Mouse (Mus musculus) forebrain, postnatal 0 days (tissue): ENCODE measurements around the gene Cdkal1. TPM values are rescaled to one million over a fixed set of nuclear protein-coding genes. Genes with fewer than 3 reads are reported as not detected.

ENCODE experiments used
- ATAC-seq: fragments of 200-750 bp; cut with Nextera tagmentation; 2 replicates; pipeline ENCODE4 v1.8.0; 2017; ENCODE audit warnings: mild to moderate bottlenecking, moderate library complexity
- DNase-seq: peaks from one replicate; pipeline ENCODE4 v3.0.0-alpha.2; 2015
- H3K27ac ChIP-seq: fragments of 300-500 bp; sonication (generic); 2 replicates; pipeline ENCODE4 v1.5.1; 2014; ENCODE audit warnings: low read depth, mild to moderate bottlenecking, antibody characterized with exemption, low read length, moderate library complexity, mixed read lengths
- H3K27me3 ChIP-seq: fragments of 300-500 bp; sonication (generic); 2 replicates; pipeline ENCODE4 v1.6.1; 2014; ENCODE audit warnings: mild to moderate bottlenecking, low read length, mixed read lengths; ENCODE audit not compliant: insufficient read depth
- H3K36me3 ChIP-seq: fragments of 300-500 bp; sonication (generic); 2 replicates; pipeline ENCODE4 v1.6.1; 2014; ENCODE audit warnings: mild to moderate bottlenecking, moderate library complexity; ENCODE audit not compliant: insufficient read depth
- H3K4me1 ChIP-seq: fragments of 300-500 bp; sonication (generic); 2 replicates; pipeline ENCODE4 v1.6.1; 2014; ENCODE audit warnings: antibody characterized with exemption; ENCODE audit not compliant: insufficient read depth
- H3K4me2 ChIP-seq: fragments of 300-500 bp; sonication (generic); 2 replicates; pipeline ENCODE4 v1.6.1; 2014; ENCODE audit warnings: low read depth, mild to moderate bottlenecking, moderate library complexity
- H3K4me3 ChIP-seq: fragments of 300-500 bp; sonication (generic); 2 replicates; pipeline ENCODE4 v1.5.1; 2014; ENCODE audit warnings: low read depth, low read length, mixed read lengths
- H3K9ac ChIP-seq: fragments of 300-500 bp; sonication (generic); 2 replicates; pipeline ENCODE4 v1.6.1; 2014; ENCODE audit warnings: mild to moderate bottlenecking
- H3K9me3 ChIP-seq: fragments of 300-500 bp; sonication (generic); 2 replicates; pipeline ENCODE4 v1.6.1; 2016; ENCODE audit warnings: low read length
- CTCF ChIP-seq: sonication (generic); IDR thresholded peaks from 2 replicates; pipeline ENCODE4 v1.5.1; 2016; ENCODE audit warnings: antibody characterized with exemption, control low read depth, low read depth
- WGBS: fragments of 180-500 bp; shearing (Covaris S2); extraction: QIAGEN DNeasy Blood & Tissue Kit; methylation state at CpG from one replicate; pipeline ENCODE4 v1.1.7; 2014; 5-methylcytosine and 5-hydroxymethylcytosine counted together
- polyA plus RNA-seq: library from polyadenylated mRNA; unstranded; fragments of >200 nt; fragmentation: Nextera tagmentation; extraction: Ambion mirVana; gene quantifications from 2 replicates; pipeline ENCODE4 v1.2.1, GENCODE M21; 2015
- total RNA-seq: library from RNA; depleted of rRNA; stranded (reverse); fragments of >200 nt; gene quantifications from 2 replicates; pipeline ENCODE4 v1.2.3, GENCODE M21; 2014

Gene Cdkal1
- total and polyA plus RNA-seq, 2 experiments from 2014 or later = 16.7 to 18.3 TPM

GRCm38 (mm10) chr13:29802699-29803098, 52.8 kb downstream of the Cdkal1 start:
- Histone ChIP-seq H3K9ac (no peak overlapping the region), H3K4me1 (peaks cover 3% of the 10 kb centered on the region; the same call in 1 of the 2 replicates), H3K9me3 (no peaks in the 10 kb centered on the region), H3K4me2 (no peak overlapping the region), H3K36me3 (no peaks in the 10 kb centered on the region), H3K27me3 (no peaks in the 10 kb centered on the region), H3K4me3 (no peak overlapping the region), H3K27ac (no peak overlapping the region)
- no peak for TF ChIP-seq CTCF
- no peak for ATAC-seq
- DNase-seq = no peak

GRCm38 (mm10) chr13:29800078-29800477, 55.4 kb downstream of the Cdkal1 start:
- ATAC-seq = peak; percentile 85
- no peak for TF ChIP-seq CTCF

GRCm38 (mm10) chr13:29792112-29792511, 63.4 kb downstream of the Cdkal1 start:
- no peak overlapping the region for H3K9ac ChIP-seq
- H3K36me3 ChIP-seq = no peaks in the 10 kb centered on the region
- WGBS = 58% methylated on average over 4 of the region's 4 CpGs
- DNase-seq (no peak), ATAC-seq (no peak)
- no peak overlapping the region for H3K4me2 ChIP-seq
- no peak for TF ChIP-seq CTCF
- no peaks in the 10 kb centered on the region for H3K27me3 ChIP-seq
- no peaks in the 10 kb centered on the region for H3K9me3 ChIP-seq
- H3K27ac ChIP-seq = no peak overlapping the region
- no peaks in the 10 kb centered on the region for H3K4me1 ChIP-seq
- no peak overlapping the region for H3K4me3 ChIP-seq

More at GRCm38 (mm10) chr13:29800078-29800477, 55.4 kb downstream of the Cdkal1 start:
- Histone ChIP-seq H3K27ac (peak overlapping the region; percentile 15; the same call in 1 of the 2 replicates), H3K27me3 (no peaks in the 10 kb centered on the region), H3K9me3 (no peaks in the 10 kb centered on the region), H3K4me1 (peaks cover 3% of the 10 kb centered on the region; the same call in 1 of the 2 replicates), H3K4me2 (no peak overlapping the region), H3K9ac (no peak overlapping the region), H3K36me3 (no peaks in the 10 kb centered on the region), H3K4me3 (no peak overlapping the region)
- 70% methylated on average over 6 of the region's 6 CpGs for WGBS
- peak; percentile 40 for DNase-seq

- ATAC-seq (no peak), DNase-seq (no peak)
- TF ChIP-seq CTCF = no peak
- no peak overlapping the region for H3K4me3 ChIP-seq
- H3K4me2 ChIP-seq = no peak overlapping the region
- no peaks in the 10 kb centered on the region for H3K9me3 ChIP-seq
- 76% methylated on average over 6 of the region's 6 CpGs for WGBS
- no peaks in the 10 kb centered on the region for H3K27me3 ChIP-seq
- H3K9ac ChIP-seq = no peak overlapping the region
- H3K4me1 ChIP-seq = no peaks in the 10 kb centered on the region
- H3K27ac ChIP-seq = no peak overlapping the region
- no peaks in the 10 kb centered on the region for H3K36me3 ChIP-seq
Measured at GRCm38 (mm10) chr13:29791439-29791838, 64.0 kb downstream of the Cdkal1 start.

GRCm38 (mm10) chr13:29786984-29787383, 68.5 kb downstream of the Cdkal1 start:
- ATAC-seq = no peak
- Histone ChIP-seq H3K36me3 (no peaks in the 10 kb centered on the region), H3K27me3 (no peaks in the 10 kb centered on the region), H3K4me2 (no peak overlapping the region), H3K9me3 (no peaks in the 10 kb centered on the region), H3K4me3 (no peak overlapping the region), H3K4me1 (no peaks in the 10 kb centered on the region), H3K27ac (no peak overlapping the region), H3K9ac (no peak overlapping the region)
- 90% methylated on average over 3 of the region's 3 CpGs for WGBS
- no peak for DNase-seq
- TF ChIP-seq CTCF = no peak

- Histone ChIP-seq H3K27ac (no peak overlapping the region), H3K4me1 (no peaks in the 10 kb centered on the region), H3K36me3 (no peaks in the 10 kb centered on the region), H3K4me2 (no peak overlapping the region), H3K9ac (no peak overlapping the region), H3K9me3 (no peaks in the 10 kb centered on the region), H3K27me3 (no peaks in the 10 kb centered on the region), H3K4me3 (no peak overlapping the region)
- 87% methylated on average over 4 of the region's 4 CpGs for WGBS
- no peak for TF ChIP-seq CTCF
- DNase-seq (no peak), ATAC-seq (no peak)
Measured at GRCm38 (mm10) chr13:29784894-29785293, 70.6 kb downstream of the Cdkal1 start.

- no peak for DNase-seq
- no peak for TF ChIP-seq CTCF
- Histone ChIP-seq H3K9me3 (no peaks in the 10 kb centered on the region), H3K36me3 (no peaks in the 10 kb centered on the region), H3K4me2 (no peak overlapping the region), H3K9ac (no peak overlapping the region), H3K4me3 (no peak overlapping the region), H3K27me3 (no peaks in the 10 kb centered on the region), H3K27ac (no peak overlapping the region), H3K4me1 (no peaks in the 10 kb centered on the region)
- WGBS = 79% methylated on average over 4 of the region's 4 CpGs
- no peak for ATAC-seq
Measured at GRCm38 (mm10) chr13:29781332-29781731, 74.1 kb downstream of the Cdkal1 start.
